Mouse (Mus musculus): ENCODE data around the gene Gabrb2.

Gene Gabrb2

DNA sequence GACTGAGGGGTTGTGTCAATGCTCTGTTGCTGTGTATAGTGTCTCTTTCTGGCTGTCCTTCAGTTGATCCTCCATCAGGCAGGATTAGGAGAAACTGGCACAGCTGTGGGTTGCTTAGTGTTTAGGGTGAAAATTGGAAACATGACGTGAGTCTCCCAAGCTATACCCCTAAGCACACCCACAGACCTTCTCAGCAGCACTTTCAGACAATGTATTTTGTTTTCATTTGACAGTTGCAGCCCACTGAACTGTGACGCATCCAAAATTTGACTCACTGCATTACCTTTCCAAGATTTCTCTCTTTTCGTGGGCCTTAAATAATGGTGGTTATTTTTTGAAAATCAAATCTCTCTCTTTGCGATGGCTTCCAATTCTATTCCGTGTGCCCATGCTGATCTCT, 115.7 kb downstream of the Gabrb2 start:
- DNase-seq: no peak

DNA sequence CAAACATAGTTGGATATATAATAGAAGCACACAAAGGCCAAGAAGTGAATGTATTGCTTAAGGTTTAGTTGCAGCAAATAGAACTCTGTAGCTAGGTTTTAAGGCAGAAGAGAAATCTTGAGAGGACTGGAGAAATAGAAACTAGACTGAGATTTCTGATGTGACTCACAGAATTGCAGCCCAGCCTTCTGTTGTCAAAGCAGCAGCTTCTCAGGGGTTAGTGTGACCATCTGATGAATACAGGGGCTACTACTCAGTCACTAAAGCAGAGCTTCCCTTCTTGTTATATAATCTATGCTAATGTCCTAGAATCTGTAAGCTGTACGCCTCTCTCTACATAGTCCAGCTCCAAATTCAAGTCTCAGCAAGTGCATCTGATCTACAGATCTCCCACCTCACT, 116.3 kb downstream of the Gabrb2 start:
- DNase-seq: no peak

DNA sequence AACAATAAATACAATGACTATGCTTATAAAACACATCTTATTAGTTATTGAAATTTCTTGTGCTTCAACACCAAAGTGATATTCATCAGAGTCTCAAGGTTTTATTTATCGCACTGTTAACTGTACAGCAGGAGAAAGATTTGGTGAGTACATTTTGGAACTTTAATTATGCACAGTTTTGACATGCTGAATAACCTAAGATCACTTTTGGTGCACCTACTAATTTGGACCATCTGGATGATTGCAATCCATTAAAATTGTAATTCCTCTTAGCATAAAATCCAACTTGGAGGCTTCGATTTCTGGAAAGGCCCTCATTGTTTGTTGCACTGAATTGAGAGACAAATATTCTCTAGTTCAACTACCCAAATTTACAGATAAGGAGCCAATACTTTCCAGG, 123.3 kb downstream of the Gabrb2 start:
- no peak for DNase-seq

DNA sequence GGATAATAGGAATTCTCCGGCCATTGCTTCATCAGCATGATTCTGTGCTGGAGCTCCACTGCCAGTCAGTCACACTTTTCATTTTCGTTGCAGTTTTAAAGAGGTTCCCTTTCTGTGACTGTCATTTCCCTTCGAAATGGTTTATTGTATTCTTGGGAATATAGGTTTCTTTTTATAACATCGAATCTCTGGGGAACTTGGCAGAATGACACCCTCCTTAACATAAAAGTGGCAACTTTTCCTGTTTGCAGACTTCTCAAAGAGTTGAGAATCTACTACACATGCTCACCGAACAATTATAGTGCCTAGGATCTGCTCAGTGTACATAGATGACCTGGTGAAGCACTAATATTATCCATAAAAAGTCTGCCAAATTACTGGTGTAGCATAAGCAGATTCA, 146.5 kb downstream of the Gabrb2 start:
- no peak for DNase-seq

DNA sequence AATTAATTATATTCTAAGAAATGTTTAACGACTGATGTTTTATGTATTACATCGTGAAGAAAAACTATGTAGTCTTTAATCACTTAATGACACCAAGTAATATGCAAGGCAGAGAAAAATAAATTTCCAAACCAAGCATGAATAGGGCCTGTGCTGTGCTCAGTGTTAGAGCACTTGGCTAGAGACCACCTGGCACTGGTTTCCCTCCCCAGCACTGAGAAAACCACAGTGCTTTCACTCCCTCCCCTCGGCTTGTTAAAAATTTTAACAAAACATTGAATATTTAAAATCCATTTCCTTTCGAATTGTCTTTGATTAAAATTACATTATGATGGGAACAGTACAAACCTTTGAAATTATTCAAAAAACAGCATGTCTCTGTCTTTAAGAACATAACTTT, 151.9 kb downstream of the Gabrb2 start:
- DNase-seq: no peak

DNA sequence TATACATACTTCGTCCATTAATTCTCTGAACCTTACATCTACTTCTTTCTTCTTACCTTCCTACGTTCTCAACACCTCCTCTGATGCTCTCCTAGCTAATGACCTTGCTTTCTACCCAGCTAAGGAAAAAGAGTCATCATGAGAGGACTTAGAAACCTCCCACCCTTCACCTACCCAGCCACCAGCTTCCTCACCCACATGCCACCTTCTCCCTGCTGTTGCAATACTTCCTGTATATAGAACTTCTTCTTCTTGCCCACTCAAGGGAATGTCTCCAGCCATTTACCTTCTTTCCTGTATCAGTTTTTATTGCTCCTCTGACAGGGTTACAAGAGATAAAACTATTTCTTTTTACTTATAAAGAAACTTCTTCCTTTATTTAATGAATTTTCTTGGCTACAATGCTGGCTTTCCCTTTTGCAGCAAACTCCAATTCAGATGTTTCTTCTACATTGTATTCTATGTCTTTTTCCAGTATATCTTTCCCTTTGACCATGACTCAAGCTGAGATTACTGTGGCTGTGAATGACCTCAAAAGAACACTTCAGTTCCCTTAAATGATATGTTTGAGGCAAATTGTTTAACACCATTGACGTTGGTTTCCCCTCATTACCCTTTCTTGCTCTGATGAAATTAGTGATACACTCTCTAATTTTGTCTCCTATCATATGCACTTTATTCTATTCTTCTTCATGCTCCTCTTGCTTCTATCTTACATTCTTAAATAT, 155.8 kb downstream of the Gabrb2 start:
- DNase-seq: no peak

DNA sequence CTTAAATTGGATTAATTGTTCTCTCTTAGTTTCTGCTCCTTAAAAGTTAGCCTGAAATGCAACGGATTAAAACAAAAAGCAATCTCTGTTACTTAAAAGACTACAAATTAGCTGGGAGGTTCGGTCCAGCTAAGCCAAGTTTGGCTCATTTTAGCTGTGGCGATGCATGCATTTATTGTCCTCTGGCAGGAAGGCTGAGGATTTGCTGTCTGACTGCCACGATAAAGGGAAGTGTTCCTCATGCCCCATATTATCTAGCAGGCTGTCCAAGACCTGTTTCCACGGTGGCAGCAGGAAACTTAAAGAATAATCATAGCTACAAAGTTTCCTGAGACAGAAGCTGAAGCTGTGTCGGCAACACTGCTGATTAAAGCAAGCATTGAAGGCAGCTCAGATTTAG, 160.2 kb downstream of the Gabrb2 start:
- DNase-seq: no peak

DNA sequence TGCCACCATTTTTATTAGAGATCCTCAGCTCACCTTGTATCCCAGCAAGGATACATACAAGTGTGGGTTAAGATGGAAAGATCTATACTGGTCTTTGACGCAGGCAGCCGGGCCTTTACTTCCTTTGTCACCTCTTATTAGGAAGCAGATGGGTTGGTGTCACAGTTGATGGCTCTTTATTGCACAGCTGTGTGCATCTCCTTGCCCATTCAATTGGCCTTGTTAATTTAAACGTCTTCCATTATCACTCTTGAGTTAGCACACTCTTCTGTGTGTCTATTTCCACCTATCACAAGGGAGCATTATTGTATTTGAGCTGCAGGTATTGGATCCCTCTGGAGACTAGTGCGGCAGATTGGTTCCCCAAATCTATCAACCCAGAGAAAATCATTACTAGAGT, 161.6 kb downstream of the Gabrb2 start:
- no peak for DNase-seq

DNA sequence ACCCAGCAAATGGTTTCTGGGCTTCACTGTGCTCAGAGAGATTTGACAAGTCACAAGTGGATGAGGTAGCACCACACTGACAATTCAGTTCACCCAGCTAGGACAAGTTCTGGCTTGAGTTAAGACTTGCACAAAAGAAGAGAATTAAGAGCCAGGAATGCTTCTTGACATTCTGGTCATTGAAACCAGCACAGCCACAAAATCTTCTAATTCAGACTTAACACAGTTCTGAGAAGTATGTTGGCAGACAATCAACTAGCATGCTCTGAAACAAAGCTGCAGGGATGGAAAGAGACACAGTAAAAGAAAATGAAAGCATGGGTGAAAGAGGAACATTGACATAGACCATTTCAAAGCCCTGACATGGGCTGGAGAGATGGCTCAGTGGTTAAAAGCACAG, 162.2 kb downstream of the Gabrb2 start:
- no peak for DNase-seq

DNA sequence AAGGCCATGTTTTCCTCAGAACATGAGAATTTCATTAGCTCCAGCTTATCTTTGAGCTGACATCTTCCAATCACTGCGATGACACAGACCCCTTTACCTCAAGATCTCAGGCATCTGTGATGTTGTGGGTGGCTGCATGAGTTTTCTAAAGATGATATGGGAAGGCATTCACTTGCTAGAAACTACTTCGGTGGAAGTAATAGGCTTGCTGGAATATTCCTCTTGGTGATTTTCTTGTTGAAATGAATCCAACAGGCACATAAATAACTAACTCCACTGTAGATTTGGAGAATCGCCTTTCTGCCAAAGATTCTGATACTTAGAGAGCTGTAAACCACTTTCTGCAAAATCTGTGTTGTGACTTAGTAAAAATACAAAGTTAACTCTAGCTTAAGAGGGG, 172.9 kb downstream of the Gabrb2 start:
- DNase-seq: no peak

DNA sequence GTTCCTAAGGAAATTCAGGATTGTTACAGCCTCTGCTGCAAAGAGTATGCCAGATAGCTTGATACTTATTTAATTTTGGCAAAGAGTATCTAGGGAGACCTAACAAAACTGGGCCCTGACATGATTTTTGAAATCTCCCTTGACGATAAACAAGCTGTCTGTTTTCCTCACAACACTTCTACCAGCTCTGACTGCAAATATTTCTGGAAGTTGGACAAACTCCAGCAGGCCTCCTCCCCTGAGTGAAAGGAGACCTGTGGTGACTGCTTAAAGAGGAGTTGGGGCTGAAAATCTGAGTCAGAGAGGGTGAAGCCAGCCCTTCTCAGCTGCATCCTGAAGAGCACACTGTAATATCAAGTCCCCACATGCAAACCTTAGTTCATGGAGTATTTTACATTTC, 186.7 kb downstream of the Gabrb2 start:
- DNase-seq: no peak

DNA sequence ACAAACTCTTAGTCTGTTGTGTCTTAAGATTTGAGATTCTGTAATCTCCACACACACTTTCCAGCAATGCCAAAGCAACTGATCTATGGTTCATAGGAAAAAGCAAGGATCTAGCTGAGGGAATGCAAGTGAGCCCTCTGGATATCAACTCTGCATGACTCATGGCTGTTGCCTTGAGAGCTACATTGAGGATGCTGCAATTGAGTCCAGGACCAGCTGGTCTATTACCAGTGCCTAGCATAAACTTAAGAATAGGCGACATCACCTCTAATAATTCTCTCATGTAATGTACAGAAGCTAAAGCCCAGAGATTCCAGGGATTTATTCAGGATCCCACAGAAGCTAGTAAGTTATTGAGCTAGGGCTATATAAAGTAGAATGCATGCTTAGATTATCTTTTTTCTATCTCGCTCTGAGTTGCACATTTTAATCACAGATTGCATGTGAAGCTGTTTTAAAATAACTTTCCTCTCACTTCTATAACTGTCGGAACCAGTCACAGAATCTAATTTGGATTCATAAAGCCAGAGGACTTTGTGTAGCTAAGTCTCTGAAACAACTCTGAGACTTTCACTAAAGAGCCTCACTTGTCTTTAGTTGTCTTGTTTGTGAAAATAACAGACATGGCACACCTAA, 189.7 kb downstream of the Gabrb2 start:
- no peak for DNase-seq

DNA sequence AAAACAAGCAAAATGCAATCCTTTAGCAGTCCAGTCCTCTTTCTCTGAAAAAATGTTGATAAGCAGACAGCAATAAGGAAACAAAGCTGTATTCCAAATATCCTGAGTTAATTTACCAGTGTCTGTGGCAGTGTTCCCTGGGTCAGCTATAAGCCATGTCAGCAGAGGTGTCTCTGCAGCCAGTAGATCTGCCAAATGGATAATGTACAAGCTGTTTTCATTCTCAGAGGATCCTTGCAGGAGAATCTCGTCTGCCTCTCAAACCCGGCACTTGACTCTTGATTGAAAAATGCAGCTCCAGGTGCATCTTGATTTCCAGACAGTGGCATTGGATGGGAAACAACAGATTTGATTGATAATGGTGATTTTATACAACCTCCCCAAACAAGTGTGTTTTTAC, 198.6 kb downstream of the Gabrb2 start:
- DNase-seq: no peak

DNA sequence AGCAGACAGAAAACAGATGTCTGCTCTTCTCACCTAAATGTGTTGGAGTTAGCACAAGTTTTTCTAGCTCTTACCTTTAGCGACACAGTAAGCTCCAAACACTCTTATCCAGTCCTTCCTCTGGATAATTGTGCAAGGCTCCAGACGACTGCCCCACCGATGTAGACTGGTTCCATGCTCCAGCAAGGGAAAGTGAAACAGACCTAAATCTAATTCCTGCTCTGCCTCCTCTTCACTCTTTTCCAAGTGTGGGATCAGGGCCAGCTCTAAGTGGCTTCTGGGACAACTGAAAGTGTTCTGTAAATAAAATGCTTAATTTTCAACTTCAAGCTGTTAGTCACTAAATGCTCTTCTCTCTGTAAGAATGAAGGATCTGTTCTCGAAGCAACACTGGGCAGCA, 201.6 kb downstream of the Gabrb2 start:
- no peak for DNase-seq

DNA sequence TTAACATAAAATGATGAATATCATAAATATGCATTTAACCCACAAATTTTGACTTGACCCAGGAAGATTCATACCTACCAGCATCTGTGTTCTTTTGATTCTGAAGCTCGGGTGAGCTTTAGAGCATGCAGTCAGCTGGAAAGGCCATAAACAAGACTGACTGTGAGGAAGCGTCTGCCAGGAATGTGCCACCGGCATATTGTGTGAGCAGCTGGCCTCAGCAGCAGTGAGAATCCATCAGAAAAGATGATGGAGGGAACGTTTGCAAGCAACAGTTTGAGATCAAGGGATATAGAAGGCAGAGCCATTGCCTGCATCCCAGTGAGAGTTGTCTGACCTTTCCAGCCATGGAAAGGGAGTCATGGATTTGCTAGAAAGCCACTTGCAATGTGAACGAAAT, 230.6 kb downstream of the Gabrb2 start:
- no peak for DNase-seq

DNA sequence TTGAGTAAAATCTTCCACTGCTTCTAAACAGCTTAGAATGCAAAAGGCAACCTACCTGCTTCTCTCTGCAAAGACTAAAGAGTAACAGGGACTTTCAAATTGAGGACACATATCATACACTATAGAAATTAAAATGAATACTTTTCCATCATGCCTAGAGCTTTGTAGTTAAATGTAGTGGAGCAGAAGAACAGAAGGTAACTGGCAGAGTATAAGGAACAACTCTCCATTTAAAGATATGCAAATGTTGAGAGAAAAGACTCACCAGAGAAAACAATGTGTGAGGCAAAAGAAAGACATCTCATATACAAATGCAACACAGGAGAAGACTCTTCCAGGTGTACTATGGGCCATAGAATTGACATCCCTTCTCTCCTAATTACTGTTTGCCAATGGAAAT, 232.0 kb downstream of the Gabrb2 start:
- DNase-seq: no peak

DNA sequence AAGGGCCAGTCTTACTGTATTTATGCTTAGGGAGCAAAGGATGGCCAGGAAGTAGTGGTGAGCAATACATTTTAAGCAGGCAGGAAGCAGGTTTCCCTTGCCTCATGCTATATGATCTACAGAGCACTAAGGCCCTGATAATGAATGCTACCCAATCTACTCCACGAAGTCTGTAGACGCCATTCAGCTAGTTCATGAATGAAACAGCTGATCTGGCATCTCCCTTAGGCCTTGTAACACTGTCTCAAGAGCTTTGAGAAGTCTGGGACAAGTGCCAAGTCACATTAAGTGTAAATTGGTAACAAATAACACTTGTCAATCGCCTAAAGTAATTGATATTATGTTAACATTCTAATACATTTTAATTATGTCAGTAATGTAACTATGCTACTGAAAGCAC, 234.6 kb downstream of the Gabrb2 start:
- DNase-seq: no peak

DNA sequence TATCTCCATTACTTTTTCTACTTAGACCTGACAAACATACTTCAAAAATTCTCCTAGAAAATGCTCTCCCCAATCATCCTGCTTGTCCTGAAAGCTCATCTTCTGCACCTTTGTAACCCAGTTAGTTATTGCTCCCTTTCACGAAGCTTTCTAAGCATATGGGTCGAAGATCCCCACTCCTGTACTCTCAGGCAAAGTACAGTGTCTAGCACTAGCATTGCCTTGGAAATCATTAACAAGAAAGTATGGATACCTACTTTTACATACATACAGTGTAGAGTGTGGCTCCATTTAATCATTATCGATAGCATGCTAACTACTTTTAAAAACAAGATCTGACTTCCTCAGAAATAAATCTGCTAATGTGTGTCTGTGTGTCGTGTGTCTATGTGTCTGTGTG, 249.1 kb downstream of the Gabrb2 start:
- no peak for DNase-seq

Measured in kidney, adult 18-20 months (tissue).